ENCODE assay signal across 15 mouse cellular contexts in genomic region chr15:103092496-103092895, GRCm38 (mm10).
DNase-seq lines count a peak whose midpoint lies in the region; ATAC-seq and TF ChIP-seq lines count a peak whose summit lies in the region.
"Had no signal": no experiment of that assay in that cellular context is flagged by ENCODE, and none has a peak within 500 bp of the region (broad histone marks: within the 10 kb centered on the region; RNA-seq: fewer than 3 reads in every experiment).

No protein-coding gene starts in this region.

- no peak overlapping the region for H3K4me2 ChIP-seq in neural tube, embryonic 13.5 days
- no peak overlapping the region for H3K4me2 ChIP-seq in neural tube, embryonic 15.5 days
- H3K4me2 ChIP-seq: embryonic facial prominence, embryonic 13.5 days; liver, embryonic 13.5 days had no signal

- peaks cover 92% of the 10 kb centered on the region for H3K4me1 ChIP-seq in neural tube, embryonic 13.5 days (replicated peaks)
- H3K4me1 ChIP-seq in neural tube, embryonic 15.5 days: peaks cover 74% of the 10 kb centered on the region
- H3K4me1 ChIP-seq: liver, embryonic 13.5 days had no signal

- no peak overlapping the region for H3K9ac ChIP-seq in neural tube, embryonic 13.5 days
- no peak overlapping the region for H3K9ac ChIP-seq in neural tube, embryonic 15.5 days (replicated peaks)
- H3K9ac ChIP-seq: embryonic facial prominence, embryonic 13.5 days; liver, embryonic 13.5 days had no signal

- H3K4me3 ChIP-seq in layer of hippocampus, adult 2 months: no peak overlapping the region
- no peak overlapping the region for H3K4me3 ChIP-seq in neural tube, embryonic 13.5 days
- no peak overlapping the region for H3K4me3 ChIP-seq in neural tube, embryonic 15.5 days (replicated peaks)
- H3K4me3 ChIP-seq: embryonic facial prominence, embryonic 13.5 days; liver, embryonic 13.5 days had no signal

- peak; percentile 44 for TF ChIP-seq CTCF in layer of hippocampus, adult 2 months (conservative IDR thresholded peaks at IDR 0.05)

- no peaks in the 10 kb centered on the region for H3K27me3 ChIP-seq in neural tube, embryonic 13.5 days
- no peaks in the 10 kb centered on the region for H3K27me3 ChIP-seq in neural tube, embryonic 15.5 days (replicated peaks)

- ATAC-seq in CD4-positive, CD25-positive, alpha-beta regulatory T cell, adult 4 months: no peak
- no peak for ATAC-seq in neural tube, embryonic 13.5 days (ENCODE audit: low read depth)
- ATAC-seq in neural tube, embryonic 15.5 days (ENCODE audit: low FRiP score): no peak
- ATAC-seq: intestine, embryonic 16.5 days had no signal

- DNase-seq in CD4-positive, CD25-positive, alpha-beta regulatory T cell, adult 2 months (ENCODE audit: low read depth, low spot score): peak; percentile 3
- no peak for DNase-seq in layer of hippocampus, adult 2 months (ENCODE audit: low spot score in 2 of 2)
- no peak for DNase-seq in layer of hippocampus, postnatal 14 days (ENCODE audit: low spot score in 2 of 2)
- DNase-seq in induced T-regulatory cell, adult 2 months (ENCODE audit: low read depth): peak; percentile 21
- DNase-seq in natural killer cell, adult 2 months (ENCODE audit: low spot score in 2 of 2): no peak
- DNase-seq: adrenal gland, postnatal 10 days; cerebellum, adult 9-11 months; gastrocnemius, postnatal 10 days; kidney, postnatal 14 days; liver, embryonic 13.5 days had no signal

- H3K36me3 ChIP-seq in neural tube, embryonic 13.5 days: peaks cover 10% of the 10 kb centered on the region
- H3K36me3 ChIP-seq in neural tube, embryonic 15.5 days: no peaks in the 10 kb centered on the region
- H3K36me3 ChIP-seq: embryonic facial prominence, embryonic 13.5 days; liver, embryonic 13.5 days had no signal

- H3K9me3 ChIP-seq in neural tube, embryonic 13.5 days: no peaks in the 10 kb centered on the region
- no peaks in the 10 kb centered on the region for H3K9me3 ChIP-seq in neural tube, embryonic 15.5 days (replicated peaks)
- H3K9me3 ChIP-seq: embryonic facial prominence, embryonic 13.5 days; liver, embryonic 13.5 days had no signal

- H3K27ac ChIP-seq in layer of hippocampus, adult 2 months: no peak overlapping the region
- H3K27ac ChIP-seq in neural tube, embryonic 13.5 days (replicated peaks): 0 out of 2 replicates have a peak overlapping the region, but pooled peaks have one; percentile 86
- H3K27ac ChIP-seq in neural tube, embryonic 15.5 days (replicated peaks): no peak overlapping the region
- H3K27ac ChIP-seq: embryonic facial prominence, embryonic 13.5 days; liver, embryonic 13.5 days had no signal

Comparison
In these comparisons a context has a peak if more than half of its experiments do, and no peak if none do; other contexts are left out.
1. DNase-seq: peak in CD4-positive, CD25-positive, alpha-beta regulatory T cell, adult 2 months (single experiment) and induced T-regulatory cell, adult 2 months (single experiment); none in layer of hippocampus, adult 2 months (0 of 2), layer of hippocampus, postnatal 14 days (0 of 2) and natural killer cell, adult 2 months (0 of 2).